Mouse (Mus musculus) brain, embryonic 18.5 days (tissue): Measurements from ENCODE around the gene Polm.

Experiments used
- DNase-seq: peaks from one replicate; pipeline ENCODE4 v3.0.0-alpha.2; 2012; ENCODE audit warnings: low read depth, low spot score

Polm gene

GRCm38 (mm10) chr11:5837251-5838246 is at the start of gene Polm:
Gene Polm (minus strand): TSS chr11:5838016.
- DNase-seq, result peak; percentile 80

GRCm38 (mm10) chr11:5887250-5887649 is 49.4 kb upstream of the Polm start:
- no peak for DNase-seq

- no peak for DNase-seq
Observed at GRCm38 (mm10) chr11:5886187-5886586, 48.4 kb upstream of the Polm start.

- DNase-seq, result no peak
Observed at GRCm38 (mm10) chr11:5882518-5882917, 44.7 kb upstream of the Polm start.

- DNase-seq, result no peak
Observed at GRCm38 (mm10) chr11:5879905-5880304, 42.1 kb upstream of the Polm start.

GRCm38 (mm10) chr11:5878661-5879060 is 40.8 kb upstream of the Polm start:
- DNase-seq, result no peak

- DNase-seq, result peak; percentile 93
Observed at GRCm38 (mm10) chr11:5877921-5878526, 40.2 kb upstream of the Polm start, which contains the start of gene Pold2. Gene Pold2 (minus strand): TSS chr11:5878292.

- no peak for DNase-seq
Observed at GRCm38 (mm10) chr11:5877421-5877820, 39.6 kb upstream of the Polm start.

GRCm38 (mm10) chr11:5873192-5873591 is 35.4 kb upstream of the Polm start:
- no peak for DNase-seq

- DNase-seq, result no peak
Observed at GRCm38 (mm10) chr11:5872707-5873106, 34.9 kb upstream of the Polm start.

GRCm38 (mm10) chr11:5870069-5870468 is 32.3 kb upstream of the Polm start:
- DNase-seq, result no peak

- no peak for DNase-seq
Observed at GRCm38 (mm10) chr11:5869331-5869730, 31.5 kb upstream of the Polm start.

GRCm38 (mm10) chr11:5868324-5868723 is 30.5 kb upstream of the Polm start:
- no peak for DNase-seq

- no peak for DNase-seq
Observed at GRCm38 (mm10) chr11:5867196-5867595, 29.4 kb upstream of the Polm start.

- no peak for DNase-seq
Observed at GRCm38 (mm10) chr11:5862394-5863105, 24.7 kb upstream of the Polm start.

- no peak for DNase-seq
Observed at GRCm38 (mm10) chr11:5861678-5862393, 24.0 kb upstream of the Polm start, which contains the start of gene Aebp1. Gene Aebp1 (plus strand): TSS chr11:5861947.

GRCm38 (mm10) chr11:5860639-5861038 is 22.8 kb upstream of the Polm start:
- DNase-seq, result no peak

- no peak for DNase-seq
Observed at GRCm38 (mm10) chr11:5859883-5860550, 22.2 kb upstream of the Polm start.

- DNase-seq, result no peak
Observed at GRCm38 (mm10) chr11:5858723-5859122, 20.9 kb upstream of the Polm start.

GRCm38 (mm10) chr11:5856479-5857130 is 18.8 kb upstream of the Polm start:
- DNase-seq, result no peak
